In the genomic region with DNA sequence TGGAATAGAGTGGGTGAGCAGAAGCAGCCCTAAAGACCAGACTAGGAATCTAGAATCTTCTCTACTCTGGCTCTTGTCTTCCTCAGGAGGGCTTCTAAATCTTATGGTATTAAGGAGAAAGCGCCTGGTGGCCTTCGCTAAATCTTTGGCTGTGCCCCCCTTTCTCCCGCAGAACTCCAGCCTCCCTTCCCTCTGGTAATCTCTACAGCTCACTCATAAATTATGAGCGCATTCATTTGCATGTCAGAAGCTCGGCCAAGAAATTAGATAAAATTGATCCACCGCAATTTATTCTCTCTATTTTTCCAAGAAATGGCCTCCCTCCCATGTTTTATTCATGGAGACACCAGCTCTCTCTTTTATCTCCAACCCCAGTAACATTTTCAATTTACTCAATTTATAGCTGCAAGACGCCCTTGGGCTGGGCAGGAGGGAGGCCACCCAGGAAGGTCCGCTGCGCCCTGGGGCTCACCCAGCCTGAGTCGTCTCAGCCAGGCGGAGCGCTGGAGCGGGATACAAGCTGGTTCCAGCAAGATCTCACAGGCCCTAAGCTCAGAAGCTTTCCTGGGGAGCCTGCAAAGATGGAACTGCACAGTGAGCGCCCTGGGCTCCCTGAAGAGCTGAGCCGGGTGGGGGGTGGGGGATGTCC, we compare ENCODE assay signal across 13 mouse cellular contexts. TPM values are rescaled to one million over a fixed set of nuclear protein-coding genes. Genes with fewer than 3 reads are reported as not detected.
DNase-seq lines count a peak whose midpoint lies in the region; ATAC-seq lines count a peak whose summit lies in the region.
"Had no signal": no experiment of that assay in that cellular context is flagged by ENCODE, and none has a peak within 500 bp of the region (broad histone marks: within the 10 kb centered on the region; RNA-seq: fewer than 3 reads in every experiment).

No protein-coding gene starts in this region.

- H3K36me3 ChIP-seq in kidney, embryonic 15.5 days = no peaks in the 10 kb centered on the region
- H3K36me3 ChIP-seq in midbrain, embryonic 12.5 days = no peaks in the 10 kb centered on the region
- H3K36me3 ChIP-seq: embryonic facial prominence, embryonic 12.5 days; liver, embryonic 15.5 days had no signal

- no peak for DNase-seq in kidney, postnatal 25 days
- DNase-seq in urinary bladder, postnatal 25 days (ENCODE audit: low spot score) = peak; percentile 12
- DNase-seq in urinary bladder, postnatal 10 days (ENCODE audit: low spot score) = no peak
- DNase-seq in left cerebral cortex, adult 9 months (ENCODE audit: low spot score in 2 of 2) = no peak
- no peak for DNase-seq in cerebellum, adult 11 months
- DNase-seq in cerebellum, postnatal 4 days (ENCODE audit: low spot score in 2 of 2) = no peak
- DNase-seq: gastrocnemius, postnatal 10 days; heart, postnatal 10 days had no signal

- ATAC-seq in kidney, embryonic 15.5 days (replicated peaks; ENCODE audit: low FRiP score) = peak; percentile 68
- peak; percentile 68; the same call in 1 of the 2 replicates for ATAC-seq in midbrain, embryonic 12.5 days (ENCODE audit: low FRiP score, low read depth)

- H3K27me3 ChIP-seq in kidney, embryonic 15.5 days = no peaks in the 10 kb centered on the region
- H3K27me3 ChIP-seq in midbrain, embryonic 12.5 days = no peaks in the 10 kb centered on the region
- H3K27me3 ChIP-seq: embryonic facial prominence, embryonic 12.5 days; liver, embryonic 15.5 days had no signal

- no peak overlapping the region for H3K9ac ChIP-seq in kidney, embryonic 15.5 days
- H3K9ac ChIP-seq in midbrain, embryonic 12.5 days (replicated peaks) = no peak overlapping the region
- H3K9ac ChIP-seq: embryonic facial prominence, embryonic 12.5 days; liver, embryonic 15.5 days had no signal

- H3K27ac ChIP-seq in kidney, embryonic 15.5 days = 0 out of 2 replicates have a peak overlapping the region, but pooled peaks have one; percentile 34
- peak overlapping the region; percentile 71 for H3K27ac ChIP-seq in midbrain, embryonic 12.5 days (replicated peaks)
- H3K27ac ChIP-seq: embryonic facial prominence, embryonic 12.5 days; liver, embryonic 15.5 days had no signal

- no peak overlapping the region for H3K4me3 ChIP-seq in kidney, embryonic 15.5 days (replicated peaks)
- H3K4me3 ChIP-seq in midbrain, embryonic 12.5 days = no peak overlapping the region
- H3K4me3 ChIP-seq: embryonic facial prominence, embryonic 12.5 days; liver, embryonic 15.5 days; myocyte had no signal

- H3K9me3 ChIP-seq in kidney, embryonic 15.5 days (replicated peaks) = no peaks in the 10 kb centered on the region
- no peaks in the 10 kb centered on the region for H3K9me3 ChIP-seq in midbrain, embryonic 12.5 days
- H3K9me3 ChIP-seq: embryonic facial prominence, embryonic 12.5 days; liver, embryonic 15.5 days had no signal

- peaks cover 28% of the 10 kb centered on the region for H3K4me1 ChIP-seq in kidney, embryonic 15.5 days
- H3K4me1 ChIP-seq in midbrain, embryonic 12.5 days = peaks cover 4% of the 10 kb centered on the region; the same call in 1 of the 2 replicates
- H3K4me1 ChIP-seq: embryonic facial prominence, embryonic 12.5 days; liver, embryonic 15.5 days had no signal

- whole genome bisulfite sequencing in kidney, embryonic 15.5 days = 43% methylated on average over 15 of the region's 15 CpGs
- WGBS in midbrain, embryonic 12.5 days = 45% methylated on average over 15 of the region's 15 CpGs

- no peak overlapping the region for H3K4me2 ChIP-seq in kidney, embryonic 15.5 days
- no peak overlapping the region for H3K4me2 ChIP-seq in midbrain, embryonic 12.5 days (replicated peaks)
- H3K4me2 ChIP-seq: embryonic facial prominence, embryonic 12.5 days; liver, embryonic 15.5 days had no signal

RNA-seq across cellular contexts. Expression of a gene that starts 52.9 kb away (rescaled TPM):
- 9.2 and 10.9 TPM in 2 replicates for polyA plus RNA-seq in kidney, embryonic 15.5 days (2015; fragmentation: Nextera tagmentation; extraction: Ambion mirVana)
- 47.9 and 60.8 TPM in 2 replicates for polyA plus RNA-seq in midbrain, embryonic 12.5 days (2016; fragmentation: Nextera tagmentation; extraction: Ambion mirVana)
